Mouse (Mus musculus): ENCODE results near the gene Kcng3. TPM values are rescaled to one million over a fixed set of nuclear protein-coding genes. Genes with fewer than 3 reads are reported as not detected.

The Kcng3 gene
- polyA plus RNA-seq, 1 experiment = 0.15 TPM

GRCm38 (mm10) chr17:83645226-83645808 lies 13.6 kb upstream of the Kcng3 start:
- 53% methylated on average over 9 of the region's 9 CpGs for WGBS
- no peak overlapping the region for H3K27ac ChIP-seq (ENCODE audit: insufficient read depth, low read length)

GRCm38 (mm10) chr17:83637393-83637792 lies 5.7 kb upstream of the Kcng3 start:
- no peak overlapping the region for H3K4me3 ChIP-seq (replicated peaks; ENCODE audit: insufficient read depth, low read depth, low read length)
- peak in 1 of 2 experiments; percentile 11 for DNase-seq

More at GRCm38 (mm10) chr17:83645226-83645808, 13.6 kb upstream of the Kcng3 start:
- no peak for DNase-seq
- H3K4me1 ChIP-seq (ENCODE audit: control insufficient read depth, insufficient read depth, low read length) = no peaks in the 10 kb centered on the region
- H3K27me3 ChIP-seq (ENCODE audit: control insufficient read depth, insufficient read depth, low read length) = no peaks in the 10 kb centered on the region
- H3K4me3 ChIP-seq (replicated peaks; ENCODE audit: insufficient read depth, low read depth, low read length) = no peak overlapping the region
- TF ChIP-seq CTCF (IDR thresholded peaks at IDR 0.05; ENCODE audit: borderline replicate concordance, insufficient read depth, low read depth, low read length) (no peak), POLR2A (IDR thresholded peaks at IDR 0.05; ENCODE audit: borderline replicate concordance, insufficient read depth, low read length) (no peak)

GRCm38 (mm10) chr17:83636443-83636842 lies 4.7 kb upstream of the Kcng3 start:
- WGBS = 89% methylated on average over 7 of the region's 7 CpGs
- Histone ChIP-seq H3K4me1 (ENCODE audit: control insufficient read depth, insufficient read depth, low read length) (no peaks in the 10 kb centered on the region), H3K27ac (ENCODE audit: insufficient read depth, low read length) (no peak overlapping the region), H3K27me3 (ENCODE audit: control insufficient read depth, insufficient read depth, low read length) (peaks cover 5% of the 10 kb centered on the region; the same call in 1 of the 2 replicates), H3K4me3 (replicated peaks; ENCODE audit: insufficient read depth, low read depth, low read length) (no peak overlapping the region)
- DNase-seq = no peak
- TF ChIP-seq CTCF (IDR thresholded peaks at IDR 0.05; ENCODE audit: borderline replicate concordance, insufficient read depth, low read depth, low read length) = no peak
- no peak for TF ChIP-seq POLR2A (IDR thresholded peaks at IDR 0.05; ENCODE audit: borderline replicate concordance, insufficient read depth, low read length)

More at GRCm38 (mm10) chr17:83637393-83637792, 5.7 kb upstream of the Kcng3 start:
- WGBS = 73% methylated on average over 2 of the region's 2 CpGs
- Histone ChIP-seq H3K27ac (ENCODE audit: insufficient read depth, low read length) (no peak overlapping the region), H3K27me3 (ENCODE audit: control insufficient read depth, insufficient read depth, low read length) (no peaks in the 10 kb centered on the region), H3K4me1 (ENCODE audit: control insufficient read depth, insufficient read depth, low read length) (no peaks in the 10 kb centered on the region)
- TF ChIP-seq POLR2A (IDR thresholded peaks at IDR 0.05; ENCODE audit: borderline replicate concordance, insufficient read depth, low read length) (no peak), CTCF (IDR thresholded peaks at IDR 0.05; ENCODE audit: borderline replicate concordance, insufficient read depth, low read depth, low read length) (peak; percentile 32; the same call in 1 of the 2 replicates)

GRCm38 (mm10) chr17:83632653-83633570 lies 1.2 kb upstream of the Kcng3 start:
- peak; percentile 52 to 58 for DNase-seq
- no peak for TF ChIP-seq POLR2A (IDR thresholded peaks at IDR 0.05; ENCODE audit: borderline replicate concordance, insufficient read depth, low read length)
- peak; percentile 71 for TF ChIP-seq CTCF (IDR thresholded peaks at IDR 0.05; ENCODE audit: borderline replicate concordance, insufficient read depth, low read depth, low read length)
- 3% methylated on average over 24 of the region's 24 CpGs for WGBS
- H3K27me3 ChIP-seq (ENCODE audit: control insufficient read depth, insufficient read depth, low read length) = peaks cover 9% of the 10 kb centered on the region; the same call in 1 of the 2 replicates
- no peaks in the 10 kb centered on the region for H3K4me1 ChIP-seq (ENCODE audit: control insufficient read depth, insufficient read depth, low read length)
- H3K4me3 ChIP-seq (replicated peaks; ENCODE audit: insufficient read depth, low read depth, low read length) = peak overlapping the region; percentile 4
- H3K27ac ChIP-seq (ENCODE audit: insufficient read depth, low read length) = no peak overlapping the region

GRCm38 (mm10) chr17:83630787-83631678 lies 662 bp downstream of the Kcng3 start:
- no peak for TF ChIP-seq POLR2A (IDR thresholded peaks at IDR 0.05; ENCODE audit: borderline replicate concordance, insufficient read depth, low read length)
- TF ChIP-seq CTCF (IDR thresholded peaks at IDR 0.05; ENCODE audit: borderline replicate concordance, insufficient read depth, low read depth, low read length) = no peak
- Histone ChIP-seq H3K4me3 (replicated peaks; ENCODE audit: insufficient read depth, low read depth, low read length) (no peak overlapping the region), H3K4me1 (ENCODE audit: control insufficient read depth, insufficient read depth, low read length) (no peaks in the 10 kb centered on the region), H3K27me3 (ENCODE audit: control insufficient read depth, insufficient read depth, low read length) (peaks cover 9% of the 10 kb centered on the region; the same call in 1 of the 2 replicates), H3K27ac (ENCODE audit: insufficient read depth, low read length) (no peak overlapping the region)
- DNase-seq = peak in 1 of 2 experiments; percentile 11
- 2% methylated on average over 106 of the region's 109 CpGs for whole genome bisulfite sequencing

- H3K4me1 ChIP-seq (ENCODE audit: control insufficient read depth, insufficient read depth, low read length) = no peaks in the 10 kb centered on the region
- 55% methylated on average over 11 of the region's 11 CpGs for WGBS
- H3K27me3 ChIP-seq (ENCODE audit: control insufficient read depth, insufficient read depth, low read length) = no peaks in the 10 kb centered on the region
- TF ChIP-seq CTCF (IDR thresholded peaks at IDR 0.05; ENCODE audit: borderline replicate concordance, insufficient read depth, low read depth, low read length) (no peak), POLR2A (IDR thresholded peaks at IDR 0.05; ENCODE audit: borderline replicate concordance, insufficient read depth, low read length) (no peak)
- H3K4me3 ChIP-seq (replicated peaks; ENCODE audit: insufficient read depth, low read depth, low read length) = no peak overlapping the region
- H3K27ac ChIP-seq (ENCODE audit: insufficient read depth, low read length) = no peak overlapping the region
- no peak for DNase-seq
Measured at GRCm38 (mm10) chr17:83613907-83614306, 17.8 kb downstream of the Kcng3 start.

- DNase-seq = no peak
- 61% methylated on average over 4 of the region's 4 CpGs for WGBS
- TF ChIP-seq CTCF (IDR thresholded peaks at IDR 0.05; ENCODE audit: borderline replicate concordance, insufficient read depth, low read depth, low read length) = no peak
- TF ChIP-seq POLR2A (IDR thresholded peaks at IDR 0.05; ENCODE audit: borderline replicate concordance, insufficient read depth, low read length) = no peak
- no peaks in the 10 kb centered on the region for H3K27me3 ChIP-seq (ENCODE audit: control insufficient read depth, insufficient read depth, low read length)
- no peak overlapping the region for H3K27ac ChIP-seq (ENCODE audit: insufficient read depth, low read length)
- no peaks in the 10 kb centered on the region for H3K4me1 ChIP-seq (ENCODE audit: control insufficient read depth, insufficient read depth, low read length)
- no peak overlapping the region for H3K4me3 ChIP-seq (replicated peaks; ENCODE audit: insufficient read depth, low read depth, low read length)
Measured at GRCm38 (mm10) chr17:83609532-83609931, 22.2 kb downstream of the Kcng3 start.
